Mouse (Mus musculus): Measurements from ENCODE around the gene Olfr1330. TPM values are rescaled to one million over a fixed set of nuclear protein-coding genes. Genes with fewer than 3 reads are reported as not detected.
"Not testable (repeated sequence)": the region's sequence is repeated elsewhere in the genome, so short reads cannot be mapped to it uniquely, and the experiment has no call there.

The Olfr1330 gene
- polyA plus RNA-seq, 1 experiment = not detected

GRCm38 (mm10) chr4:118901981-118902380 is 13.6 kb downstream of the Olfr1330 start:
- Histone ChIP-seq H3K27me3 (ENCODE audit: control insufficient read depth, insufficient read depth, insufficient read length) (no peaks in the 10 kb centered on the region), H3K79me2 (ENCODE audit: control insufficient read depth, insufficient read depth) (no peaks in the 10 kb centered on the region), H3K36me3 (ENCODE audit: control insufficient read depth, insufficient read depth) (no peaks in the 10 kb centered on the region), H3K4me2 (ENCODE audit: low read depth) (no peak overlapping the region), H3ac (ENCODE audit: control insufficient read depth, insufficient read length) (no peak overlapping the region), H3K4me3 (peak overlapping the region; percentile 15)
- TF ChIP-seq E2F4 (IDR thresholded peaks at IDR 0.05; ENCODE audit: insufficient read depth) (no peak), USF1 (IDR thresholded peaks at IDR 0.05; ENCODE audit: low read depth) (no peak), MYOG (IDR thresholded peaks at IDR 0.05; ENCODE audit: control insufficient read depth in 1 of 3, insufficient read depth in 1 of 3, insufficient read length in 2 of 3, low read depth in 2 of 3) (no peak), TCF3 (IDR thresholded peaks at IDR 0.05; ENCODE audit: insufficient read length, low read depth) (no peak), MAX (IDR thresholded peaks at IDR 0.05; ENCODE audit: low read depth) (no peak), MYOD1 (IDR thresholded peaks at IDR 0.05; ENCODE audit: control insufficient read depth in 1 of 3, insufficient read length in 2 of 3, low read depth in 2 of 3) (no peak), REST (IDR thresholded peaks at IDR 0.05; ENCODE audit: insufficient read depth, insufficient read length) (no peak), TCF12 (IDR thresholded peaks at IDR 0.05; ENCODE audit: insufficient read depth, poor library complexity, severe bottlenecking) (no peak), SRF (IDR thresholded peaks at IDR 0.05; ENCODE audit: control insufficient read depth, insufficient read length, low read depth) (no peak), CEBPB (IDR thresholded peaks at IDR 0.05; ENCODE audit: insufficient read depth, poor library complexity, severe bottlenecking) (no peak), POLR2AphosphoS2 (IDR thresholded peaks at IDR 0.05; ENCODE audit: insufficient read length, low read depth) (no peak), POLR2A (IDR thresholded peaks at IDR 0.05; ENCODE audit: insufficient read length, low read depth) (no peak)

GRCm38 (mm10) chr4:118917365-118917764 is 29.0 kb downstream of the Olfr1330 start, which contains the start of gene Olfr1329:
Olfr1329 (minus strand) TSS chr4:118917465.
- H3K4me2 ChIP-seq (ENCODE audit: low read depth); H3K79me2 ChIP-seq (ENCODE audit: control insufficient read depth, insufficient read depth); H3K4me3 ChIP-seq; H3K27me3 ChIP-seq (ENCODE audit: control insufficient read depth, insufficient read depth, insufficient read length); H3K36me3 ChIP-seq (ENCODE audit: control insufficient read depth, insufficient read depth); H3ac ChIP-seq (ENCODE audit: control insufficient read depth, insufficient read length): not testable (repeated sequence)

DNA sequence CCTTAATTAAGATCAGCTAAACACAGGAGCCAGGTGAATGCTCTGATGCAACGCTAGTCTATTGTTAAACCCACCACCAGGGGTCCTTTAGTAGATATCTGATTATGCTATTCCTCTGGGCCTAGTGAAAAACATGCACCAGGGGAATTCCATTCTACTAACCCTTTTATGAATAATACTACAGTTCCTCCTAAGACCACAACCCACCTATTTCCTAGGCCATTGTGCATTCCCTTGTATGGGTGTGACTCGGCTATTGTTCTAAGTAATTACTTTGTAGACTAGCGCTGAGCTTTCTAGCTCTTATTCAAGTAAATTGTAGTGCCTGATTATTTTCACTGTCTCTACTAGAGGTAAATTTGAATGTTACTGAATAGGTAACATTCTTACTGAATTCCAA is 42.9 kb downstream of the Olfr1330 start:
- H3K27me3 ChIP-seq (ENCODE audit: control insufficient read depth, insufficient read depth, insufficient read length); H3K79me2 ChIP-seq (ENCODE audit: control insufficient read depth, insufficient read depth); H3ac ChIP-seq (ENCODE audit: control insufficient read depth, insufficient read length); H3K4me2 ChIP-seq (ENCODE audit: low read depth); H3K4me3 ChIP-seq; H3K36me3 ChIP-seq (ENCODE audit: control insufficient read depth, insufficient read depth): not testable (repeated sequence)

GRCm38 (mm10) chr4:118938512-118938911 is 50.1 kb downstream of the Olfr1330 start, which contains the start of gene Olfr1328:
Olfr1328 (minus strand) TSS chr4:118938612.
- TF ChIP-seq TCF3 (IDR thresholded peaks at IDR 0.05; ENCODE audit: insufficient read length, low read depth) = no peak
- H3K27me3 ChIP-seq (ENCODE audit: control insufficient read depth, insufficient read depth, insufficient read length) = no peaks in the 10 kb centered on the region
- no peaks in the 10 kb centered on the region for H3K79me2 ChIP-seq (ENCODE audit: control insufficient read depth, insufficient read depth)
- no peak within 1 kb of the TSS for H3K4me3 ChIP-seq
- no peak within 1 kb of the TSS for H3K4me2 ChIP-seq (ENCODE audit: low read depth)
- no peaks in the 10 kb centered on the region for H3K36me3 ChIP-seq (ENCODE audit: control insufficient read depth, insufficient read depth)
- H3ac ChIP-seq (ENCODE audit: control insufficient read depth, insufficient read length) = no peak within 1 kb of the TSS

Other genes with a start within 250 kb of the Olfr1330 start
- not detected for gene Olfr62, start 229.6 kb upstream of the Olfr1330 start, polyA plus RNA-seq (2012; fragmentation: generic; extraction: Trizol)
- not detected for gene Olfr1342, start 195.8 kb upstream of the Olfr1330 start, polyA plus RNA-seq (2012; fragmentation: generic; extraction: Trizol)
- not detected for gene Olfr1341, start 185.1 kb upstream of the Olfr1330 start, polyA plus RNA-seq (2012; fragmentation: generic; extraction: Trizol)
- not detected for gene Olfr1340, start 168.5 kb upstream of the Olfr1330 start, polyA plus RNA-seq (2012; fragmentation: generic; extraction: Trizol)
- not detected for gene Olfr1339, start 156.4 kb upstream of the Olfr1330 start, polyA plus RNA-seq (2012; fragmentation: generic; extraction: Trizol)
- gene Olfr1338, start 129.9 kb upstream of the Olfr1330 start, polyA plus RNA-seq (2012; fragmentation: generic; extraction: Trizol) = not detected
- gene Olfr1337, start 106.0 kb upstream of the Olfr1330 start, polyA plus RNA-seq (2012; fragmentation: generic; extraction: Trizol) = not detected
- gene Olfr1335, start 78.7 kb upstream of the Olfr1330 start, polyA plus RNA-seq (2012; fragmentation: generic; extraction: Trizol) = not detected
- not detected for gene Olfr1333, start 52.3 kb upstream of the Olfr1330 start, polyA plus RNA-seq (2012; fragmentation: generic; extraction: Trizol)
- gene Olfr1331, start 23.9 kb upstream of the Olfr1330 start, polyA plus RNA-seq (2012; fragmentation: generic; extraction: Trizol) = not detected
- not detected for gene Olfr1329, start 28.9 kb downstream of the Olfr1330 start, polyA plus RNA-seq (2012; fragmentation: generic; extraction: Trizol)
- not detected for gene Olfr1328, start 50.0 kb downstream of the Olfr1330 start, polyA plus RNA-seq (2012; fragmentation: generic; extraction: Trizol)
- not detected for gene Lao1, start 73.0 kb downstream of the Olfr1330 start, polyA plus RNA-seq (2012; fragmentation: generic; extraction: Trizol)
- gene Slc2a1, start 220.1 kb downstream of the Olfr1330 start, polyA plus RNA-seq (2012; fragmentation: generic; extraction: Trizol) = 55.8 TPM

Data from myocyte (in vitro differentiated cells).